Mouse (Mus musculus) lung, adult 2 months (tissue): ENCODE data around the gene Pitpnm2.

ENCODE experiments used
- CTCF ChIP-seq: fragments of 200-500 bp; IDR thresholded peaks from 2 replicates; pipeline ENCODE4 v1.5.1; 2011; ENCODE audit warnings: mild to moderate bottlenecking, low read length, control low read depth; ENCODE audit not compliant: insufficient read depth
- POLR2A ChIP-seq: fragments of 200-500 bp; IDR thresholded peaks from 2 replicates; pipeline ENCODE4 v1.6.1; 2011; ENCODE audit warnings: low read depth, mild to moderate bottlenecking, control low read depth, low read length, borderline replicate concordance; ENCODE audit errors: extremely low read depth

DNA sequence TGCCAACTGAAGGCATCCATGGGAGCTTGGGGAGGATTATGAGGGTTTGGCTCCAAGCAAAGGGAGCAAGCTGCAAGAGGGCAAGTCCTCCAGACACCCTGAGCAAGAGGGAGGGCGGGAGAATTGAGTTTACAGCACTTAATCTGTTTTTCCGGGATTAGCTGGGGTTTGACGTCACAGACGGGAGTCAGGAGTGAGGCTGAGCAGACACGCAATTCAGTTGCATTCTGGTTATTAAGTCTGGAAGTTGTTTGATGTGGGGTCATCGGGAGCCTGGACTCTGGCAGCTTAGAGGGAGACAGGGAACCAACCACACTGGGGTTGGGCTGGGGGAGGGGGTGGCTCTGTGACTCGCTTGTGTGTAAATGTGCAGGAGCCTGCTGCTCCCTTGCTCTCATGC lies 90.1 kb downstream of the Pitpnm2 start:
- no peak for TF ChIP-seq CTCF
- TF ChIP-seq POLR2A, result no peak
